Mouse (Mus musculus) erythroblast, embryonic 14.5 days (primary cell): ENCODE data around the gene Nectin2.

Source experiments
- GATA1 ChIP-seq: IDR thresholded peaks from 2 replicates; pipeline ENCODE4 v1.6.1; 2012; ENCODE audit warnings: low read length, inconsistent platforms, mixed read lengths
- TAL1 ChIP-seq: IDR thresholded peaks from 3 replicates; pipeline ENCODE4 v1.6.1; 2012; ENCODE audit warnings: low read length, inconsistent platforms, mixed read lengths

DNA sequence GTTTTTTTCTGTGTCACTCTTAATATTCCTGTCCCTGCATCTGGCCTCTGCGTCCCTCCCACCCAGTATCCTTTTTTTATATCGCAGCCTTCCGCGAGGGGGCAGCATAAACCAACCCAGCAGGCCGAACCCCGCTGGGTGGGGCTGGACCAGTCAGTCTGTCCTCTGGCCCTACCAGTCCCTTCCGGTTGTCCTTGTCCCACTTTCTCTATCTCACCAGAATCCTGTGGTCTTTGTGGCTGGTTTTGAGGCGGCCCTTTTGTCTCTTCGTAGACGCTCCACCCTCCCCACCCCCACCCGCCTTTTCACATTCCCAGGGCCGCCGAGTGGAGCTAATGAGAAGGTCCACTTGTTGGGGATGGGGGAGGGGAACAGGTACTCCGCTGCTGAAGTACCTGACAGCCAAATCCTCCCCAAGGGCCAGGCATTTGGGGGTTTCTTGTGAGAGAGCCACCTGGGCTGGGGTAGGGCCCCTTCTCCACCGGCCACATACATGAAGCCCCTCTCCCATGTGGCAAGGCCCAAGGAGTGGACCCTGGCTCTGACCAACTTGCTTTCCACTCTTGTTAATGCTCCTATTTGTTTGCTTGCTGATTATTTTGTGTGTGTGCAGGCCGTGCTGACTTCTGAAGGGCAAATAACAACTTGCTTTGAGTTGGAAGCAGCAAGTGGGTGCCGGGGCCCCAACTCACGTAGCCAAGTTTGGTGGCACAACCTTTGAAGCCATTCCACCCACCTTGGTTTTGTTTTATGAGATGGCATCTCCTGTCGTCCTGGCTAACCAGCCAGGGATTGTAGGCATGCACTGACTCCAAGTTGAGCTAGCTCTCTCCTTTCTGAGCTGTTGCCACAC, at the start of gene Nectin2:
- TF ChIP-seq TAL1 (no peak), GATA1 (no peak)
